Mouse (Mus musculus) heart, adult 8-10 months (tissue): ENCODE results near the gene Gm1123. TPM values are rescaled to one million over a fixed set of nuclear protein-coding genes. Genes with fewer than 3 reads are reported as not detected.

Source experiments
- DNase-seq: peaks from one replicate; pipeline ENCODE4 v3.0.0; 2022; ENCODE audit warnings: low spot score
- total RNA-seq, 4 experiments: library from RNA; stranded (reverse); gene quantifications; 2 replicates each; pipeline ENCODE4 v1.2.4; 2022

The Gm1123 gene
- not detected for total RNA-seq

DNA sequence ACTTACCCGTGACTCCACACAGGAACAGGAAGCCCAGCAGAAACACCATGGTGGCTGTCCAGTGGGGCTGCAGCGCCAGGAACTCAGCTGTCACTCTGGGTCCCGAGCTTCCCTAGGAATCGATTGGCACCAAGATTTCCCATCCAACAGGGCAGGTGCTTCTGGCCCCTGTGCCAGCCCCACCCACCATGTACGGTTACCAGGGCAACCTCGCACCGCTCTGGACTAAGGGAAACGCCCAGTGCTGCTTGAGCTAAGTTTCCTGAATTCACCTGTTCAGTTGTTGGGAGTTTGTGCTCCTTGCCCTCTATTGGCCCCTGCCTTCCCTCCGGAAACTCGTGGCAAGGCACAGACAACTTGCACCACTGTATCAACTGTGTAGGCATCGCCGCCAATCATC is at the start of gene Gm1123:
Gm1123 (minus strand) TSS at position 141 of the 400 bp plus-strand sequence.
- DNase-seq, result no peak

DNA sequence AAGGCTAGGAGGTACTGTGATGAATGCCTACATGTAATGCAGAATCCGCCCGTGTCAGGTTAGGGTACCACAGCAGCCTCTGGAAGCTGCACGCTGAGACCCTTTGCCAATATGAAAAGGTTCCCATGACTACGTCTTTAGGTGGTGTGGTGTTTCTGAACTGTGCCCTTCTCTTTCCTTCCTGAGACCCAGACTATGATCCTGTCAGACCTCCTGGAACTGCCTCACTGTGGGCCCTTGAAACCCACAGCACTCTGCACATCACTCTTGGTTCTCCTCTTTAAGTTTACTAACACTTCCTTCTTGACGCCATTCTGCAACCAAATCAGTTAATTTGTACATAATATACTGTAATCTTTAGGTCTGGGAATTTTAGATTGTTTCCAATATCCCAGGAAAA is 46.2 kb upstream of the Gm1123 start:
- no peak for DNase-seq

DNA sequence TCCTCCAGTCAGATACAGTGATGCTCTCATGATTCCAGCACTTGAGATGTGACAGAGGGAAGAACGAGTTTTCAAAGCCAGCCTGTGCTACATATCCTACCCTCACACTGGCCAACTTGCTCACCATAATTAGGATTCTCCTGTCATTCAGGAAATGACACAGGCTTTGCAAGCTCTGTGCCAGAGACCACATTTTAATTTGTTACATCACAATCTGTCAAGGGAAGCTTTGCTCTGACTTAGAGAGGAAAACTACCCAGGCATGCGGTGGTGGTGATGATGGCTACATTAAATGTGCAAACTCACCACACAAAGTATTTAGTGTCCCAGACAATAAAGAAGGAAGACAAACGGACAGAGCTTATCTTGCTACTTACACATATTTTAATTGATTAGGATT is 45.8 kb upstream of the Gm1123 start:
- no peak for DNase-seq

DNA sequence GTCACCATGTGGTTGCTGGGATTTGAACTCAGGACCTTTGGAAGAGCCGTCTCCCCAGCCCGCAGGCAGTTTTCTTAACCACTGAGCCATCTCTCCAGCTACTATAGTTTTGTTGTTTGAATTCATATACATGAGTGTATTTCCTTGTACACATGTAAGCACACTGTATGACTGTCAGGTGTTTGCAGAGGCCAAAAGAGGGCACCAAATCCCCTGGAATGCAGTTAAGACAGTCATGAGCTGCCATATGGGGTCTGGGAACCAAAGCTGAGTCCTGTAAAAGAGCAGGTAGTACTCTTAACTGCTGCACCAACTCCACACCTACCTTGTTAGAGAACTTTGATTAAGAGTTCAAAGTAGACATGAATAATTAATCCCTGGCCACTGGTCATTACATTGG is 45.1 kb upstream of the Gm1123 start:
- DNase-seq, result no peak

DNA sequence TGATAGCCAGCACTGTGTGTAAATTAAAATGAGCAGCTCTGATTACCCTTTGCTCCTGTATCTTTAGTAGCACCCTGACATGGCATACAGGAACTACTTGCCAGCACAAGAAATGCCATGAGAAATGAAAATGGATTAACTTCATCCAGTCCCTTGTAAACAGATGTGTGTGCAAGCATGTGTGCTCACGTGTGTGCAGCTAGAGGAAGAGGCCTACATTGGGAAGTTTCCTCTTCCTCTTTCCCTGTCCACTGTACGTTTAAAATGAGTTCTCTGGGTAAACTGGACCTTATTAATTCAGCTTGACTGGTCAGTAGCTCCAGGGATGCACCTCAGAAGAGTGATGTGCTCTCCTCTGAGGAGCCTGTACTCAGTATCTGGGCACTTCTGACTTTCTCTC is 38.9 kb upstream of the Gm1123 start:
- no peak for DNase-seq

DNA sequence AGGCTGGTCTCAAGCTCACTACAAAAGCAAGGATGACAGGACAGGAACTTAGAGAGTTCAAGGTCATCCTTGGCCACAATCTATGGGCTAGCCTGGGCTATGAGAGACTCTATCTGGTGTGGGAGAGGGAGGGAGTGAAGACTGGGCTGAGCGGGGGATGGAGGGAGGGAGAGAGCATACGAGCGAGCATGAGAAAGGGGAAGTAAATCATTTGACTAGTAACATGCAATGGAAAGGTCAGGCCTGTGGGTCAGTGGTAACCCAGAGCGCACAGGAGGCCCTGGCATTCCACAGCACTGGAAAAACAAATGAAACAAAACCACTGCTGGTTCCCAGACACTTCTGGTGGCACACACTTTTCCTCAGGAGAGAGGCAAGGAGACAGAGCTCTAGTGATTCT is 37.0 kb upstream of the Gm1123 start:
- no peak for DNase-seq

DNA sequence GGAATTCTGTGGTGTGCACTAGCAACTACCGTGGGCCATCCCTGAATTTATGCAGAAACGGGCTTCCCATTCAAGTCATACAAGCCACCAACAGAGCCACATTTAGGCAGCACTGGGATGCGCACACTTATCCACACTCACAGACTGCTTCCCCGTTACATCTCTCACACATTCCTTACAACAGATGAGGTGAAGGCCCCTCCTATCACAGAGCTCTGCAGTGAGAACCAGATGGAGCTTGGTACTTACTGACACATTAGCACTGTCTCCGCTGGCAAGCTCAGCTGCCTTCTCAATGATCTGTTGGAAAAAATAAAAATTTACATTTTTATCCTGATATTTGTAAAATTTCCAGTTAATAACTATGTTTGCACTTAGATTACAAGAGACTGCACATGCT is 29.8 kb upstream of the Gm1123 start:
- DNase-seq, result no peak

DNA sequence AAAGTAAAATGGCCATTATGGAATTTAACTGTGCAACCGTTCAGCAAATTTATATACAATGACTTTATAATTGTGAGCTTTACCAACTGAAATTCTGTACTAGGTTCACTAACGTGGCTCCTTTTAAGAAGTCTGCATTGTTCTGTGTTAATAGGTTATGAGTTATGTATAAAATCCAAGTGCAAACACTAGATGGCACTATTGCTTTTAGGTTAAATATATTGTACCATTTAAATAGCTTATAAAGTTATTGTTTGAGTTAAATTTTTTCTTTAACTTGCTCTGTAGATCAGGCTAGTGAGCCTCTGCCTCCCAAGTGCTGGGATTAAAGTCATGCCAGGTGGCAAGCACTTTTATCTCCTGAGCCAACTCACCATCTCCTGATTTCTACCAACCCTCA is 28.7 kb upstream of the Gm1123 start:
- peak; percentile 38 for DNase-seq

DNA sequence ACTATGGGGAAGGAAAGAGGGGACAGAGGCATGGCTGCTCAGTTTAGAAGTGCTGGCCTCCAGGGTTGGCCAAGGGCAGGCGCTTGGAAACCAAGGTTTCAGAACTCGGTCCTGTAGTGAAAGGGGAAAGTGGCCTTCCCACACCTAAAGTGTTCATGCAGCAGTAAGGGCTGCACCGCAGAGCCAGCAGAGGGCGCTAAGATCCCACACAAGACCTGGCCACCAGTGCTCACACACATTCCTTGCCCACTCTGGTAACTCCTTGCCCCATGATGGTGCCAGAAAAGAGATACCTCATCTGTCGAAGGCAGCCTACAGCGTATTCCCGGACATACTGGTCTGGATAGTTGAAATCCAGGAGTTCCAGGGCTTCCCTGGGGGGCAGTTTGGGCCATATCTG is 27.0 kb upstream of the Gm1123 start:
- DNase-seq, result peak; percentile 53

DNA sequence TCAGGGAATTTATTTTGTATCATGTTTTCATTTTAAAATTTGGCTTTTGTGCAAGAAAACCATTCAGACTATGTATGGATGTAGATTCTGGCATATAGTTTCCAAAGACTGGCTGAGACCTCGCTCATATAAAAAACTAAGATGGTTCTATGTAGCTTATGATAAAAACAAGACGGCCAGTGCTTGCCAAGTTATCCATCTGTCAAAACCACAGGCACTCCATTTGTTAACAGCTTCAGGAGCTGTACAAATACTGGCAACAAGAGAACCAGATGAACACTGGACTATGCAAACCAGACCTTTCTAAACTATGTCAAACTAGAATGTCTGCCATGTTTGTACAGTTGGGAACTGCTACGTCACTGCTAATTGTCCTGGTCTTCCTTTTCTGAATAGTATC is 22.2 kb upstream of the Gm1123 start:
- no peak for DNase-seq

DNA sequence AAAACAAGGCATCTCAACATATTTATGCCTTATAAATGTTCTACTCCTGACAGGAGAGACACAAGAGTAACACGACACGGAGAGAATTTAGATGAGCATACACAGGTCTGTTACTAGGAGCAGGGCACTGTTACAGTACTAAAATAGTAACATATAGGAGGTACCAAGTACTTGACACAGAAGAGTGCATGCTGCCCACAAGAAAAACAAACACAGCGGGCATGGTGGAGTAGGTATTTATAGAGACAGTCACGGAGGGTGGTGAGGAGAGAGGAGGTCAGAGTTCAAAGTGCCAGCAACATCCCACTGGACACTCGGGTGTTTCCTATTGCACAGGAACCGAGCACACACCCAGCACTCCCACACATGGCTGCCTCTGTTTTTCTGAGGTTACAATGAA is 14.2 kb upstream of the Gm1123 start:
- DNase-seq, result no peak

DNA sequence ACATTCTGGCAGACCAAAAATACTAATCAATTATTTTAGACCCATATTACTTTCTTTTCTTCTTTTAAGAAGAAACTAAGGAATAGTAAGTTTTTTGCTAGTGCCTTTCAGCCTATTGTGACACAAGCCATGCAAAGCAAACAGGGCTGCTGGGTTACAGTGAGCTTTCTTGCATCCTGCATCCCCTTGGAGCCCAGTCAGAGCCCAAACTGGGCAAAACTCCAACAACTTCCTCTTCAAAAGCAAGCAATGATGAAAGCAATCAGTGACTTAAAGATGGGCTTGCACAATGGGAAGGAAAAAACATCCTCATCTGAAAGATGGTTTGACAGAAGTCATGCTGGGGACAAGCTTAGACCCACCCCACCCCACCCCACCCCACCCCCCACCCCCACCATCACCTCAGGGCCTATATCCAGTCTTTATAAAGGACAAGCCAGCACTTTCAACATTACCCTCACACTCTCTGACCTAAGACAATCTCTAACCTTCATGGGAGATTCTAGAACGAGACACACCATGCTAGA is 13.3 kb upstream of the Gm1123 start:
- DNase-seq, result peak; percentile 41

DNA sequence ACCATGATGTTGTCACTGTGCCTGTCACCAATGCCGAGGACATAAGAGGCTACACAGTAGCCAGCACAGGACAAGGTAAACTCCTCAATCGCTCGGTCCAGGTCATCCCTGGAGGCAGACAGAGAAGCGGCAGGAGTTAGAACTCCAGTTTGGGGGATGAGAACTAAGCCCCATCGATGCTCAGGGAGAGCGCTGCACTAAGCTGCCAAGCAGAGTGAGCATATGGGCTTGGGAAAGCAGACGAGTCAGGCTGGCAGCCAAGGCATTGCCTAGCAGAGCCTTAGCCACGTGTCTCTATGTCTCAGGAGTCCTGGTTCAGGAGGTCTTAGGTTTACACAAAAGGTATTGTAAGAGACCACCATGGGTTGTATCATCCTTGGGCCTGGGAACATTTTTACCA is 9.2 kb upstream of the Gm1123 start:
- DNase-seq, result no peak

DNA sequence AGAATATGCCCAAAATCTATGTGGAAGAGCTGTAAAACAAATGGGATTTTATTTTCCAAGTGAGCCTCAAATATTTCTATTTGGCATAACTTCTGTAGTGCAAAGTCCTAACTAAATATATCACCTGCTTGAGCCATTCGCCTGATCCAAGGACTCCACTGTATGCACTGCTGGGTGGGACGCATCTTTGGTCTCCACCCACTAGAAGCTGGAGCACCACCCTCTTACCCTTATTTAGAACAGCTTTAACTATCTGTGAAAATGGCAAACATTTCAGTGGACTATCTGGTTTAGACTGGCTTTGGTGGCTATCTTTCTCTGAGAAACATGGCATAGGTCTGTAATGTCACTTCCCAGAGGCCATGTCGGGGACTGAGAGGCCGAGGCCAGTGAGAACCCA is 7.1 kb upstream of the Gm1123 start:
- no peak for DNase-seq

DNA sequence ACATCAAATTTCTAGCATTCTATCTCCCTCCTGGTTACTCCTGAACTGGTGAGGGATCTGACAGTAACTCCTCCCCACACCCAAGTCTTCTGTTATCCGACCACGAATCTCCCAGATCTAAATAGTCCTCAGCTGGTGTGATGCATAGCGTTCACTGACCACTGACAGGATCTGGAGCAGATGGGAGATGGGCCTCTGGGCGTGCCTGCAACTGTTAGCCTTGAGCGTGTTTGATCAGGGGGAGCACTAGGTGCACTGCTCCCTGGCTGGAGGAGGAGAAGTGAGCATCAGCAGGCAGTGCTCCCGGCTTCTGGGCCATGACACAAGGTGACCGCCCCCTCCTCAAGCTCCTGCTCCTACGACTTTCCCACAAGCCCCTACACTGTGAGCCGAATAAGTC is 6.5 kb upstream of the Gm1123 start:
- no peak for DNase-seq

DNA sequence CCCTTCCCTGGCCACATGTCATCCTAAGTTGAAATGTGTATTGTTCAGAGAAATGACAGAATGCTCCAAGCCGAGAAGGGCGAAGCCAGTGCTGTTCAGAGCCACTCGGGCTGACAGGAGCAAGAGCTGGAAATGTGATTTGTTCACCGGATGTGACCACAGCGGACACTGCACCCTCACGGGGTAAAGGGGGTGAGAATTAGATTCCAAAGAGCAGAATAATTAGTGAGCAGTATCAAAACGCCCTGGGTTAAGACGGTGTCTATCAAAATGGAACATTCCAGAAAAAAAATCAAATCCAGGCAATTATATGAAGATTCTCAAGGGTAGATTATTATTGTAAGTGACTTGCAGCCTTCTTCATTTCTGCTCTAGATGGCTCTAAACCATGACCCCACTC is 1.4 kb downstream of the Gm1123 start:
- DNase-seq, result no peak

DNA sequence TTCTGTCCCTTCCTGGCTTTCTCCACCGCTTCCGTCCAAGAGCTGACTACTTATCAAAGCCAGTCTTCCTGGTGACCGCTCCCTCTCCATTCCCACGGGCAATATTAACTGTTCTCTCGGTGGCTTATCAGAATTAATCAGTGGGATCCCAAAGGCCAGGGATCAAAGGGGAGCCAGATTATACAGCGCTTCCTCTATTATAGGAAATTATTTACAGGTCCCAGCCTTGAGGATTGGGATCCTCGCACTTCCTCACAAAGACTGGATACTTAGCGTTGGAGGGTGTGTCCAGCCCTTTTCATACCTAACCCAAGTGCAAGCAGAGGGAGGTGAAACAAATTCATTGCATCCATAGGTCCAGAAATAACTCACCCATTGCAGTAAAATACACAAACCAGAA is 3.5 kb downstream of the Gm1123 start:
- no peak for DNase-seq

DNA sequence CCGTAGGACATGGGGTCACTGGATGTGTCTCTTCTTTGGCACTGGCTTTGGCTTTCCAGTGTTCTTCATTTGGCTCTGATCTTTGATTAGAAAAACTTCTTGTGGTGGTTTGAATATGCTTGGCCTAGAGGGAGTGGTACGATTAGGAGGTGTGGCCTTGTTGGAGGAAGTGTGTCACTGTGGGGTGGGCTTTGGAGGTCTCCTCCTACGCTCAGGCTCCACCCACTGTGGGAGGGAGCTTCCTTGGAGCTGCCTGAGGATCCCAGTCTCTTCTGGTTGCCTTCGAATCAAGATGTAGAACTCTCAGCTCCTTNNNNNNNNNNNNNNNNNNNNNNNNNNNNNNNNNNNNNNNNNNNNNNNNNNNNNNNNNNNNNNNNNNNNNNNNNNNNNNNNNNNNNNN is 13.8 kb downstream of the Gm1123 start:
- no peak for DNase-seq

DNA sequence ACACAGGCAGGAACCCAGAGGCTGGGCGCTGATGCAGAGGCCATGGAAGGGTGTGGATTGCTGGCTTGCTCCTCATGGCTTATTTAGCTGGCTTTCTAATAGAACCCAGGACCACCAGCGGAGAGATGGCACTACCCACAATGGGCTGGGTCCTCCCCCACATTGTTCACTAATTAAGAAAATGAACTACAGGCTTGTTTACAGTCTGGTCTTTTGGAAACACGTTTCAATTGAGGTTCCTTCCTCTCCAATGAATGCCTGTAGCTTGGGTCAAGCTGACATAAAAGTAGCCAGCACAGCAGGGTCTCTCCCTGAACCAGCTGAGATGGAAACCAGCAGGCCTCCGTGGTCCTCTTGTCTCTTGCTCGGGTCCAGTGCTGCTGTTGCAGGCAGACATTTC is 14.3 kb downstream of the Gm1123 start:
- no peak for DNase-seq

DNA sequence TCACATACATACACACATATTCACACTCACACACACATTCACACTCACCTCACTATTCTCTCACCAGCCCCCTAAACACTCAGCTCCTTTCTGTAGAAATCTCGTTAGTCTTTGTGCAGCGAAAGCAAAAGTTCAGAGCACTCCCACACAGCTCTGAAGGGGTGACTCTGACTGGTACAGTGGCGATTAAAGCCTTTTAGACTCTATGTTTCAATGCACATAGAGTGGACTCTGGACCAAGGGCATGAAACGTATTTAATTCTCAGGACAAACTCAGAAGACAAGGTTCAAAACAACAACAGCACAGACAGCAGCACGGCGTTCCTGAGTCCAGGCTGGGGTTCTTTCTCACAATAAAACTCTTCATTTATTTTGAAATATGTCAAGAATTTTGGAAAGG is 17.8 kb downstream of the Gm1123 start:
- no peak for DNase-seq

DNA sequence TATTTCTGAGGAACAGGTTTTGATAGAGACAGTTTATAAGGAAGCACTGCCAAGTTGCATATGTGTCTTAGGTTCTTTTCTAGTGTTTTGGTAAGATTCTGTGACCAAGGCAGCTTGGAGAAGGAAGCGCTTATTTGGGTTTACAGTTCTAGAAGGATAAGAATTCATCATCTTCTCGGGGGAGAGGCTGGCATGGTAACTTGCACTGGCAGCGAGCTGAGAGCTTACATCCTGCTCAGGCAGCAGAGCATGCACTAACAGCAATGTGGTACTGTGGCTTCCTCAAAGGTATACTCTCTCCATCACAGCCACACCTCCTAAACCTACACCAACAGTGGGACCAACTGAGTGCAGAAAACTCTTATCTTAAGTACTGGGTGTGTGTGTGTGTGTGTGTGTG is 18.8 kb downstream of the Gm1123 start:
- no peak for DNase-seq

DNA sequence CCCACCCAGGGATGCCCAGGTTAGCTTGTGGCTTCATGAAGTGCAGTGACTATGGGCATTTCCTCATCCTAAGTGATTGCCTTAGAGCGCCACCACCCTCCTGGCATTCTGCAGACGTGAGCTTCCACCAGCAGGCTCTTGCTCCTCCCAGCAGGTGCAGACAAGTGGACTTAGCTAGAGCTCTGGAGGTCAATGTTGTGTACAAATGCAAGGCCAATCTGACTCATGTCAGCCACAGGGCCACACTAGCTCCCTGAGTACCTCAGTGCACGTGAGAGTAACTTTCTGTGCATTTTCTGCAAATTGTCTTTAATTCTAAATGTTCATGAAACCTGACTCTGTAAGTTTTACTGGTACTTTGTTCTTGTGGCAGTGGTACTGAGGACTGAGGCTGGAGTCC is 19.2 kb downstream of the Gm1123 start:
- DNase-seq, result no peak

DNA sequence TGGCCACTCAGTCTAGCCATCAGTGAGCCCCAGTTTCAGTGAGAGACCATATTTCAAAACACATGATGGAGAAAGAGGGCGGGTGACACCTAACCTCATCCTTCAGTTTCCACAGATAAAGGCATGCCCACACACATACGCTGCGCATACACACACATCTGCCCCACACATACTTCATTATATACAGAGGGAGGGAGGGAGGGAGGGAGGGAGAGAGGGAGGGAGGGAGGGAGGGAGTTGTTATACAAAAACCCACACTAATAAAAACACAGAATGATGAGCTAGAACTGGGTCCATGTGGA is 25.7 kb downstream of the Gm1123 start:
- no peak for DNase-seq

DNA sequence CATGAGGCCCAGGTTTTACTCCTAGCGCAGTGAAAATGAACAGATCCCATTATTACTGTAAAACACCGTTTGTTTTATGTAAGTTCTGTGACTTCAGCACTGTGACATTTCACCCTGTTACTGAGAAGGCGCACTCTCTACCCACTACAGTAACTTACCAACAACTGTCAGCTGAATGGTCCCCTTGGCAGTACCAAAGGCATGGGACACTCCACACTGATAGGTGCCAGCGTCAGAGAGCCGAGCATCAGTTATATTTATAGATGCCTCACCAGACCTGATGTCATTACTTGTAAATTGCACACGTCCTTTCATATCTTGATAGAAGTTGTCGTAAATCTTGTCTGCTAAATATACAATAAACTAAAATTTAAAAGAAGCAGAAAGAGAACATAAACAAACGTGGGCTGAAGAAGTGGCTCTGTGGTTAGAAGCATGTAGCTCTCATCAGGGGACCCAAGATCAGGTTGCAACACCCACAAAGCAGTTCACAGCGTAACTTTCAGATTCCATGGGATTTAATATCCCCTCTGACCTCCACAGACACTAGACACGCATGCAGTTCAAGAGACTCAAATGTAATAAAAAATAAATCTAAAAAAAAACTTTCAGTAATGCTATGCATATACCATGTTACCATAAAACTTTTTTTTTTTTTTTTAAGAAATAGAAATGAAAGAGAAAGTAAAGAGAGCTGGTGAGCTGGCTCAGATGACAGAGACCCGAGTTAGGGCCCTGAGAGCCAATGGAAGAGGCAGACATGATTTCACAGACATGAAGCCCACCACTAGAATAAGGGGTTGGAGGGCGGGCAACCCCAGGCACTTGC is 26.2 kb downstream of the Gm1123 start:
- peak; percentile 10 for DNase-seq
